Mouse (Mus musculus) forebrain, embryonic 16.5 days (tissue): ENCODE data around the gene Nrgn. TPM values are rescaled to one million over a fixed set of nuclear protein-coding genes. Genes with fewer than 3 reads are reported as not detected.
A peak's percentile ranks its signal among the peaks of the same experiment; 100 is the strongest.

Experiments
- ATAC-seq: fragments of 200-750 bp; cut with Nextera tagmentation; 2 replicates; pipeline ENCODE4 v1.8.0; 2017; ENCODE audit warnings: mild to moderate bottlenecking, moderate library complexity
- H3K27ac ChIP-seq: fragments of 300-500 bp; sonication (generic); 2 replicates; pipeline ENCODE4 v1.5.1; 2014; ENCODE audit warnings: low read length, control low read depth
- H3K27me3 ChIP-seq: fragments of 300-500 bp; sonication (generic); replicated peaks from 2 replicates; pipeline ENCODE4 v1.6.1; 2014; ENCODE audit warnings: low read length; ENCODE audit not compliant: control insufficient read depth, insufficient read depth
- H3K36me3 ChIP-seq: fragments of 300-500 bp; sonication (generic); 2 replicates; pipeline ENCODE4 v1.6.1; 2014; ENCODE audit not compliant: control insufficient read depth, insufficient read depth
- H3K4me1 ChIP-seq: fragments of 300-500 bp; sonication (generic); replicated peaks from 2 replicates; pipeline ENCODE4 v1.6.1; 2014; ENCODE audit warnings: low read length; ENCODE audit not compliant: control insufficient read depth, insufficient read depth
- H3K4me2 ChIP-seq: fragments of 300-500 bp; sonication (generic); 2 replicates; pipeline ENCODE4 v1.6.1; 2014; ENCODE audit warnings: mild to moderate bottlenecking, low read length, control low read depth
- H3K4me3 ChIP-seq: fragments of 300-500 bp; sonication (generic); replicated peaks from 2 replicates; pipeline ENCODE4 v1.5.1; 2014; ENCODE audit warnings: mild to moderate bottlenecking, low read length, control low read depth
- H3K9ac ChIP-seq: fragments of 300-500 bp; sonication (generic); replicated peaks from 2 replicates; pipeline ENCODE4 v1.6.1; 2014; ENCODE audit warnings: low read depth, low read length, control low read depth
- H3K9me3 ChIP-seq: fragments of 300-500 bp; sonication (generic); 2 replicates; pipeline ENCODE4 v1.6.1; 2016; ENCODE audit warnings: low read length; ENCODE audit not compliant: control insufficient read depth
- WGBS: fragments of 180-500 bp; shearing (Covaris S2); extraction: QIAGEN DNeasy Blood & Tissue Kit; methylation state at CpG from one replicate; pipeline ENCODE4 v1.1.7; 2014; 5-methylcytosine and 5-hydroxymethylcytosine counted together
- polyA plus RNA-seq: library from polyadenylated mRNA; unstranded; fragments of >200 nt; fragmentation: Nextera tagmentation; extraction: Ambion mirVana; gene quantifications from 2 replicates; pipeline ENCODE4 v1.2.1, GENCODE M21; 2015

The Nrgn gene
- polyA plus RNA-seq: 19.0 and 25.9 TPM in 2 replicates

- Histone ChIP-seq H3K9ac (peak within 1 kb of the TSS; percentile 61), H3K4me2 (peak within 1 kb of the TSS; percentile 96), H3K9me3 (no peaks in the 10 kb centered on the region), H3K27ac (no peak within 1 kb of the TSS), H3K4me3 (peak within 1 kb of the TSS; percentile 52), H3K27me3 (peaks cover 25% of the 10 kb centered on the region), H3K36me3 (no peaks in the 10 kb centered on the region), H3K4me1 (peaks cover 16% of the 10 kb centered on the region)
- peak; percentile 96 for ATAC-seq
- 4% methylated on average over 31 of the region's 31 CpGs for WGBS
Observed at GRCm38 (mm10) chr9:37552536-37553293, at the start of gene Nrgn. TSS of gene Nrgn (minus strand) at chr9:37552904.

GRCm38 (mm10) chr9:37600538-37601205 is 48.0 kb upstream of the Nrgn start:
- Histone ChIP-seq H3K9me3 (no peaks in the 10 kb centered on the region), H3K4me1 (no peaks in the 10 kb centered on the region), H3K36me3 (no peaks in the 10 kb centered on the region), H3K27ac (no peak overlapping the region), H3K9ac (no peak overlapping the region), H3K4me2 (no peak overlapping the region), H3K27me3 (no peaks in the 10 kb centered on the region), H3K4me3 (no peak overlapping the region)
- 97% methylated on average over 2 of the region's 2 CpGs for WGBS
- ATAC-seq: no peak

DNA sequence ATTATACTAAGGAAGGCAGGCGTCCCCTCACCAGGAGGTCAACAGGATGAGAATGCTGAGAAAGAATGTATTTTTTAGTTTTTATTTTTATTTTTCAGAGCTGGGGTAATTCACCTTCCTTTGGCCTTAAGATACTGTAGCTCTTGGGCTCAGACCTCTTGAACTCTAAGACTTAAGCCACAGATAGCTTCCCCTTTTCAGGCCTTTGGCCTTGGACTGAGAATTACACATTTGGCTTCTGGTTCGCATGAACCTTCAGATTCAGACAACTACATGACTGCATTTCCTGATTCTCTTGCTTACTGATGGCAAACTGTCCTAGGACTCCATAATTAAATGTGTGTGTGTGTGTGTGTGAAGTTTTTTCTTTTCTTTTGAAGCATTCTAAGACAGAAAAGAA is 45.9 kb upstream of the Nrgn start:
- Histone ChIP-seq H3K4me3 (no peak overlapping the region), H3K36me3 (no peaks in the 10 kb centered on the region), H3K4me1 (no peaks in the 10 kb centered on the region), H3K9ac (no peak overlapping the region), H3K27me3 (no peaks in the 10 kb centered on the region), H3K27ac (no peak overlapping the region), H3K9me3 (no peaks in the 10 kb centered on the region), H3K4me2 (no peak overlapping the region)
- 94% methylated on average over 2 of the region's 2 CpGs for WGBS
- ATAC-seq: no peak

GRCm38 (mm10) chr9:37595570-37595969 is 42.9 kb upstream of the Nrgn start:
- Histone ChIP-seq H3K9me3 (no peaks in the 10 kb centered on the region), H3K36me3 (no peaks in the 10 kb centered on the region), H3K27ac (no peak overlapping the region), H3K4me1 (no peaks in the 10 kb centered on the region), H3K4me2 (no peak overlapping the region), H3K27me3 (no peaks in the 10 kb centered on the region), H3K4me3 (no peak overlapping the region), H3K9ac (no peak overlapping the region)
- 89% methylated on average over 1 of the region's 1 CpGs for WGBS
- no peak for ATAC-seq

DNA sequence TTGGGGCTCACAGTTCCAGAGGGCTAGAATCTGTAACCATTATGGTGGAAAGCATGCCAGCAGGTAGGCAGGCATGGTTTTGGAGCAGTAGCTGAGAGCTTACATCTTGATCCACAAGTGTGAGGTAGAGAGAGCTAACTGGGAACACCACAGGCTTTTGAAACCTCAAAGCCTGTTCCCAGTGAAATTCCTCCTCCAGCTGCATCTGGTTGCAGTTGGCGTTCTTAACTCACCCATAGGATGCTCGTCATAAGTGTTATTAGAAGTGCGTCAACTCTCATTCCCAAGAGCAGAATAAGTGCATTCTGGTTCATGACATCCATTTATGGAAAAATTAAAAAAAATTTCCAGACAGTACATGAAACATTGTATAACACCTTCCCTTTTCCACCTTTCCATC is 41.0 kb upstream of the Nrgn start:
- ATAC-seq: no peak
- no peaks in the 10 kb centered on the region for H3K36me3 ChIP-seq
- no peak overlapping the region for H3K4me2 ChIP-seq
- 89% methylated on average over 3 of the region's 3 CpGs for WGBS
- H3K9ac ChIP-seq: no peak overlapping the region
- no peaks in the 10 kb centered on the region for H3K4me1 ChIP-seq
- no peaks in the 10 kb centered on the region for H3K27me3 ChIP-seq
- no peaks in the 10 kb centered on the region for H3K9me3 ChIP-seq
- no peak overlapping the region for H3K27ac ChIP-seq
- no peak overlapping the region for H3K4me3 ChIP-seq

DNA sequence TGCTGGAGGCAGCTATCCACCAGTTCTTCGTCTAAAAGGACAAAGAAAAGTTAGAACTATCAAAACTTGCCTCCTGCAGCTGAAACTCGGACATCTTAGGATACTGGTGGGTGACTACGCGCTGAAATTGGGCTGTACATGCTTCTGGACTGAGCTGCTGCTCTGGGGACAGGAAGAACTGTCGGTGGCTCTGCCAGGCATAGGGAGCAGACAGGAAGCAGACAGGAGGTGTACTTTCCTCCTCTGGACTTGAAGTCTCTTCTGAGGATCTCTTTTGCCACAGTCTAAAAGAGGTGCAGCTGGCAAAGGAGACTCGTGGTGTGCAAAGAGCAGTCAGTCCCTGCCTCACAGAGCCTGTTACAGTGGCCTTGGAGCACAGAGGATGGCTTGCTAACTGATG is 39.9 kb upstream of the Nrgn start:
- Histone ChIP-seq H3K9ac (no peak overlapping the region), H3K4me1 (no peaks in the 10 kb centered on the region), H3K4me2 (no peak overlapping the region), H3K9me3 (no peaks in the 10 kb centered on the region), H3K4me3 (no peak overlapping the region), H3K27me3 (no peaks in the 10 kb centered on the region), H3K27ac (no peak overlapping the region), H3K36me3 (no peaks in the 10 kb centered on the region)
- 54% methylated on average over 6 of the region's 6 CpGs for WGBS
- no peak for ATAC-seq

- Histone ChIP-seq H3K9ac (no peak overlapping the region), H3K9me3 (no peaks in the 10 kb centered on the region), H3K27me3 (no peaks in the 10 kb centered on the region), H3K4me2 (no peak overlapping the region), H3K36me3 (no peaks in the 10 kb centered on the region), H3K4me1 (no peaks in the 10 kb centered on the region), H3K27ac (no peak overlapping the region), H3K4me3 (no peak overlapping the region)
- no peak for ATAC-seq
- WGBS: 64% methylated on average over 2 of the region's 2 CpGs
Observed at GRCm38 (mm10) chr9:37592025-37592424, 39.3 kb upstream of the Nrgn start.

- H3K4me1 ChIP-seq: no peaks in the 10 kb centered on the region
- H3K27me3 ChIP-seq: no peaks in the 10 kb centered on the region
- H3K27ac ChIP-seq: no peak overlapping the region
- H3K9ac ChIP-seq: no peak overlapping the region
- WGBS: 88% methylated on average over 4 of the region's 4 CpGs
- no peak for ATAC-seq
- no peak overlapping the region for H3K4me2 ChIP-seq
- H3K36me3 ChIP-seq: no peaks in the 10 kb centered on the region
- no peak overlapping the region for H3K4me3 ChIP-seq
- H3K9me3 ChIP-seq: no peaks in the 10 kb centered on the region
Observed at GRCm38 (mm10) chr9:37590381-37590780, 37.7 kb upstream of the Nrgn start.

GRCm38 (mm10) chr9:37586718-37587117 is 34.0 kb upstream of the Nrgn start:
- Histone ChIP-seq H3K4me2 (no peak overlapping the region), H3K27ac (no peak overlapping the region), H3K9ac (no peak overlapping the region), H3K36me3 (no peaks in the 10 kb centered on the region), H3K9me3 (no peaks in the 10 kb centered on the region), H3K4me3 (no peak overlapping the region), H3K27me3 (no peaks in the 10 kb centered on the region), H3K4me1 (no peaks in the 10 kb centered on the region)
- WGBS: 65% methylated on average over 4 of the region's 4 CpGs
- ATAC-seq: peak; percentile 45; the same call in 1 of the 2 replicates
